Mouse (Mus musculus): Measurements from ENCODE around the gene Stxbp2. TPM values are rescaled to one million over a fixed set of nuclear protein-coding genes. Genes with fewer than 3 reads are reported as not detected.
"Not testable (repeated sequence)": the region's sequence is repeated elsewhere in the genome, so short reads cannot be mapped to it uniquely, and the experiment has no call there.

The Stxbp2 gene
- polyA plus RNA-seq (2015; fragmentation: Nextera tagmentation; extraction: Ambion mirVana), result 49.6 and 85.0 TPM in 2 replicates

GRCm38 (mm10) chr8:3630647-3631477 is at the start of gene Stxbp2:
Gene Stxbp2, plus strand, starts transcription at chr8:3630955.
- no peaks in the 10 kb centered on the region for H3K9me3 ChIP-seq (ENCODE audit: control insufficient read depth, low read length)
- peaks cover 7% of the 10 kb centered on the region; the same call in 1 of the 2 replicates for H3K4me1 ChIP-seq (replicated peaks; ENCODE audit: control insufficient read depth, insufficient read depth, low read length)
- H3K4me3 ChIP-seq (replicated peaks; ENCODE audit: low read length), result peak within 1 kb of the TSS; percentile 54
- peak within 1 kb of the TSS; percentile 56 for H3K9ac ChIP-seq (replicated peaks; ENCODE audit: low read depth, low read length)
- H3K4me2 ChIP-seq (ENCODE audit: low read length), result peak within 1 kb of the TSS; percentile 63
- 0 out of 2 replicates have a peak, but pooled peaks cover 2% of the 10 kb centered on the region for H3K27me3 ChIP-seq (replicated peaks; ENCODE audit: control insufficient read depth, insufficient read depth, low read length)
- no peaks in the 10 kb centered on the region for H3K36me3 ChIP-seq (ENCODE audit: control insufficient read depth, insufficient read depth)
- ATAC-seq, result peak; percentile 87
- 5% methylated on average over 47 of the region's 47 CpGs for WGBS
- H3K27ac ChIP-seq (ENCODE audit: low read length), result no peak within 1 kb of the TSS

- H3K4me3 ChIP-seq (replicated peaks; ENCODE audit: low read length); H3K9ac ChIP-seq (replicated peaks; ENCODE audit: low read depth, low read length); H3K9me3 ChIP-seq (ENCODE audit: control insufficient read depth, low read length); H3K4me2 ChIP-seq (ENCODE audit: low read length); H3K27me3 ChIP-seq (replicated peaks; ENCODE audit: control insufficient read depth, insufficient read depth, low read length); ATAC-seq; H3K4me1 ChIP-seq (replicated peaks; ENCODE audit: control insufficient read depth, insufficient read depth, low read length); H3K36me3 ChIP-seq (ENCODE audit: control insufficient read depth, insufficient read depth); H3K27ac ChIP-seq (ENCODE audit: low read length): not testable (repeated sequence)
- 53% methylated on average over 1 of the region's 3 CpGs for WGBS
Observed at GRCm38 (mm10) chr8:3581961-3582360, 48.8 kb upstream of the Stxbp2 start.

- ATAC-seq, result no peak
- H3K4me2 ChIP-seq (ENCODE audit: low read length), result no peak overlapping the region
- H3K36me3 ChIP-seq (ENCODE audit: control insufficient read depth, insufficient read depth), result no peaks in the 10 kb centered on the region
- 91% methylated on average over 2 of the region's 2 CpGs for WGBS
- no peaks in the 10 kb centered on the region for H3K9me3 ChIP-seq (ENCODE audit: control insufficient read depth, low read length)
- no peaks in the 10 kb centered on the region for H3K27me3 ChIP-seq (replicated peaks; ENCODE audit: control insufficient read depth, insufficient read depth, low read length)
- H3K9ac ChIP-seq (replicated peaks; ENCODE audit: low read depth, low read length), result no peak overlapping the region
- no peak overlapping the region for H3K27ac ChIP-seq (ENCODE audit: low read length)
- H3K4me1 ChIP-seq (replicated peaks; ENCODE audit: control insufficient read depth, insufficient read depth, low read length), result peaks cover 2% of the 10 kb centered on the region; the same call in 1 of the 2 replicates
- H3K4me3 ChIP-seq (replicated peaks; ENCODE audit: low read length), result no peak overlapping the region
Observed at GRCm38 (mm10) chr8:3586452-3586851, 44.3 kb upstream of the Stxbp2 start.

GRCm38 (mm10) chr8:3586993-3587390 is 43.8 kb upstream of the Stxbp2 start, which contains the start of gene Camsap3:
Gene Camsap3, plus strand, starts transcription at chr8:3587293.
- 4% methylated on average over 7 of the region's 7 CpGs for WGBS
- Histone ChIP-seq H3K36me3 (ENCODE audit: control insufficient read depth, insufficient read depth) (no peaks in the 10 kb centered on the region), H3K4me1 (replicated peaks; ENCODE audit: control insufficient read depth, insufficient read depth, low read length) (peaks cover 2% of the 10 kb centered on the region; the same call in 1 of the 2 replicates), H3K4me3 (replicated peaks; ENCODE audit: low read length) (peak within 1 kb of the TSS; percentile 94), H3K9ac (replicated peaks; ENCODE audit: low read depth, low read length) (peak within 1 kb of the TSS; percentile 90), H3K9me3 (ENCODE audit: control insufficient read depth, low read length) (no peaks in the 10 kb centered on the region), H3K27me3 (replicated peaks; ENCODE audit: control insufficient read depth, insufficient read depth, low read length) (no peaks in the 10 kb centered on the region), H3K27ac (ENCODE audit: low read length) (peak within 1 kb of the TSS; percentile 79), H3K4me2 (ENCODE audit: low read length) (peak within 1 kb of the TSS; percentile 78)
- no peak for ATAC-seq

GRCm38 (mm10) chr8:3587391-3588257 is 43.1 kb upstream of the Stxbp2 start:
- H3K36me3 ChIP-seq (ENCODE audit: control insufficient read depth, insufficient read depth), result no peaks in the 10 kb centered on the region
- under 1% methylated on average over 77 of the region's 77 CpGs for WGBS
- H3K4me3 ChIP-seq (replicated peaks; ENCODE audit: low read length), result peak overlapping the region; percentile 94
- peak; percentile 87 for ATAC-seq
- H3K4me2 ChIP-seq (ENCODE audit: low read length), result peak overlapping the region; percentile 78
- peak overlapping the region; percentile 79 for H3K27ac ChIP-seq (ENCODE audit: low read length)
- H3K9me3 ChIP-seq (ENCODE audit: control insufficient read depth, low read length), result no peaks in the 10 kb centered on the region
- peaks cover 2% of the 10 kb centered on the region; the same call in 1 of the 2 replicates for H3K4me1 ChIP-seq (replicated peaks; ENCODE audit: control insufficient read depth, insufficient read depth, low read length)
- peak overlapping the region; percentile 90 for H3K9ac ChIP-seq (replicated peaks; ENCODE audit: low read depth, low read length)
- no peaks in the 10 kb centered on the region for H3K27me3 ChIP-seq (replicated peaks; ENCODE audit: control insufficient read depth, insufficient read depth, low read length)

- peak; percentile 70 for ATAC-seq
- under 1% methylated on average over 11 of the region's 11 CpGs for WGBS
- Histone ChIP-seq H3K4me3 (replicated peaks; ENCODE audit: low read length) (peak overlapping the region; percentile 94), H3K4me1 (replicated peaks; ENCODE audit: control insufficient read depth, insufficient read depth, low read length) (peaks cover 7% of the 10 kb centered on the region), H3K9me3 (ENCODE audit: control insufficient read depth, low read length) (no peaks in the 10 kb centered on the region), H3K36me3 (ENCODE audit: control insufficient read depth, insufficient read depth) (no peaks in the 10 kb centered on the region), H3K4me2 (ENCODE audit: low read length) (peak overlapping the region; percentile 78), H3K27ac (ENCODE audit: low read length) (peak overlapping the region; percentile 79), H3K27me3 (replicated peaks; ENCODE audit: control insufficient read depth, insufficient read depth, low read length) (no peaks in the 10 kb centered on the region), H3K9ac (replicated peaks; ENCODE audit: low read depth, low read length) (peak overlapping the region; percentile 90)
Observed at GRCm38 (mm10) chr8:3588258-3588633, 42.5 kb upstream of the Stxbp2 start.

GRCm38 (mm10) chr8:3593470-3593869 is 37.3 kb upstream of the Stxbp2 start:
- no peak overlapping the region for H3K4me3 ChIP-seq (replicated peaks; ENCODE audit: low read length)
- H3K36me3 ChIP-seq (ENCODE audit: control insufficient read depth, insufficient read depth), result no peaks in the 10 kb centered on the region
- no peak overlapping the region for H3K4me2 ChIP-seq (ENCODE audit: low read length)
- no peak for ATAC-seq
- H3K9me3 ChIP-seq (ENCODE audit: control insufficient read depth, low read length), result no peaks in the 10 kb centered on the region
- H3K27ac ChIP-seq (ENCODE audit: low read length), result no peak overlapping the region
- WGBS, result 52% methylated on average over 3 of the region's 3 CpGs
- no peaks in the 10 kb centered on the region for H3K27me3 ChIP-seq (replicated peaks; ENCODE audit: control insufficient read depth, insufficient read depth, low read length)
- peaks cover 7% of the 10 kb centered on the region for H3K4me1 ChIP-seq (replicated peaks; ENCODE audit: control insufficient read depth, insufficient read depth, low read length)
- no peak overlapping the region for H3K9ac ChIP-seq (replicated peaks; ENCODE audit: low read depth, low read length)

- Histone ChIP-seq H3K9ac (replicated peaks; ENCODE audit: low read depth, low read length) (no peak overlapping the region), H3K4me2 (ENCODE audit: low read length) (no peak overlapping the region), H3K4me3 (replicated peaks; ENCODE audit: low read length) (no peak overlapping the region), H3K4me1 (replicated peaks; ENCODE audit: control insufficient read depth, insufficient read depth, low read length) (peaks cover 7% of the 10 kb centered on the region; the same call in 1 of the 2 replicates), H3K27ac (ENCODE audit: low read length) (no peak overlapping the region), H3K36me3 (ENCODE audit: control insufficient read depth, insufficient read depth) (peaks cover 2% of the 10 kb centered on the region), H3K27me3 (replicated peaks; ENCODE audit: control insufficient read depth, insufficient read depth, low read length) (no peaks in the 10 kb centered on the region), H3K9me3 (ENCODE audit: control insufficient read depth, low read length) (no peaks in the 10 kb centered on the region)
- ATAC-seq, result no peak
- 87% methylated on average over 2 of the region's 2 CpGs for WGBS
Observed at GRCm38 (mm10) chr8:3594466-3594865, 36.3 kb upstream of the Stxbp2 start.

- 0 out of 2 replicates have a peak, but pooled peaks have one; percentile 2 for ATAC-seq
- Histone ChIP-seq H3K9ac (replicated peaks; ENCODE audit: low read depth, low read length) (no peak overlapping the region), H3K27me3 (replicated peaks; ENCODE audit: control insufficient read depth, insufficient read depth, low read length) (no peaks in the 10 kb centered on the region), H3K9me3 (ENCODE audit: control insufficient read depth, low read length) (no peaks in the 10 kb centered on the region), H3K36me3 (ENCODE audit: control insufficient read depth, insufficient read depth) (peaks cover 19% of the 10 kb centered on the region), H3K4me1 (replicated peaks; ENCODE audit: control insufficient read depth, insufficient read depth, low read length) (peaks cover 4% of the 10 kb centered on the region; the same call in 1 of the 2 replicates), H3K4me2 (ENCODE audit: low read length) (no peak overlapping the region), H3K27ac (ENCODE audit: low read length) (no peak overlapping the region), H3K4me3 (replicated peaks; ENCODE audit: low read length) (no peak overlapping the region)
- 76% methylated on average over 3 of the region's 3 CpGs for WGBS
Observed at GRCm38 (mm10) chr8:3598054-3598453, 32.7 kb upstream of the Stxbp2 start.

Measured in forebrain, embryonic 16.5 days (tissue).